Mouse (Mus musculus): ENCODE data around the gene Zcchc24.

The Zcchc24 gene

DNA sequence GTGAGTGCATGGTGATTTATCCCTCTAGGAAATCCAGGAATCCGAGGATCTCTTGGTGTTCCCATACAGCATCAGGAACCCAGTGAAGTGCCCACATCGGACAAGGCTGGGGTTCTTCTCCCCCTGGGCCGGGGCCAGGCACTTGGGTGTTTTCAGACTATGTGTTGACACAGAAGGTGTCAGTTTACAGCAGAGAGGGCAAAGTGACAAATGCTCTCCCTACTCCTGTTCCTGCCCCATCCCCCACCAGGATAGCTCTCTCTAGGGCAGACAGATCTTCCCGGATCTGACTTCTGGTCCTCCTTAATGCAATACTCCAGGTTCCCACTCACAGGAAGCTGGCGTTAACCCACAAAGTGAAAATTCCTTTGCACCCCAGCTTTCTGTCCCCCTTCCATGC, 5.3 kb upstream of the Zcchc24 start:
- DNase-seq, result no peak

DNA sequence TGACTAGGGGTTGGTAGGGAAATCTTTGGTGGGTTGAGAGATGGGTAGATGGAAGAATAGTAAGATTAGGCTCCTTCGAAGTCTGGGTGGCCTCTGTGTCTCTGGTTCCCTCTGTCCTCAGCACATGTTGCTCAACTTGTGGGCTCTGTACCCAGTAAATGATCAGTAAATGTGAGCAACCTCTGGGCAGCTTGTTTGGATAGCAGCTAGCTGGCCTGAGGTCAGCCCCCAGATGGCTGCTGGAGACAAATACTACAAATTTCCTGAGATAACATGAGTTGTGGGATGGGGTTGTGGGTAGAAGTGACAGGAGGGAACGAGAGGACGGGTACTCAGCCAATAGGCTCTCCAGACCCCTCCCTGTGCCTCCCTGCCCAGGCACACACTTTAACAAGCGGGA, 4.2 kb upstream of the Zcchc24 start:
- DNase-seq, result no peak

DNA sequence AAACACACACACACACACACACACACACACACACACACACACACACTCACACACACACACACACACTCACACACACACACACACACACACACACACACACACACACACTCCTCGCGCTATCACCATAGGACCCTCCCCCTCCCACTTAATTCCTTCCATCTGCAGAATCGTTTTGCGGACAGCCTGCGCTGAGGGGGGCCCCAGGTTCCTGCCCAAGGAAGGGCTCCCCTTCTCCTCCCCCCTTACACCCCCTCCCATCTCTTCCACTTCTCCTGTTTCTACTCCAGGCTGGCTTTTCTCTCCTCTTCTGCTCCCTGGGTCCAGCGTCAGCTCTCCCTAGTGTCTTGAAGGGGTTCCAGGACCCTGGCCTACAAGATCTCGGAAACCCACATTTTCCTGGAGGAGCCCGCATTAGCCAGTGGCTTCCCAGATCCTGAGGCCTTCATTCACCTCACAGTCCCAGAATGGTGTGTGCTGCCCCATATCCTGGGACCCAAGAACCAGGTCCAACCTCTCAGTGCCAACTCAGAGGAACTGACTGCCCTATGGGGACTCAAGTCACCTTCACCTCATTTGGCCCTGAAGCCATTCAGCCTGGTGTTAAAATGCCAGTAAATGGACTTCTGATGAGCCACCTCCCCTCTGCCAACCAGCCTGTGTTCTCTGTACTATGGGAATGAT, 927 bp upstream of the Zcchc24 start:
- DNase-seq, result no peak

DNA sequence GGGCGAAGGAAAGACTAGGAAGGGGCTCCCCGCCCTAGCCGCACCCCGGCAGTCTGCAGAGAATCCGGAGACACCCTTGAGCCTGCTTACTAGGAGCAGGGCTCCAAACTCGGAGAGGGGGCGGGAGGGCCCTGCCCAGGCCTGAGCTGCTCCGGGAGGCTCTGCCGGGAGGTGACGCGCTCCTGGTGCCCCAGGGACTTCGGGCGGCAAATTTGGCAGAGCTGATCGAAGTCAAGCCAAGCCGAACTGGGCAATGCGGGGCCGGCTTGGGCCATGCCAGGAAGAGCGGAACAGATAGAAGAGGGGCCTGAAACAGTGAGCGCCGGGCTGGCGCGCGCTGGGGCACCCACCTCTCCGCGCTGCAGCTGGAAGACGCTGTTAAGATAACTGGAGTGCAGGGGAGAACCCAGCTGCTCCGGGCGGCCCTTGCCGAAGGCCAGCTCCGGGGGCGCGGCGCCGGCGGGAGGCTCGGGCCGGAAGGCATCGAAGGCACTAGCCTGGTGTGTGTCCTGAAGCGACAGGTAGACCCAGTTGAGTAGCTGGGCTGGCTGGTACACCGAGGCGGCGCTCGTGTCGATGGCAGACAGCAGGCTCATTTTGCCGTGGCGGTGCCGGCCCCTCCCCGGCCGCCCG, 462 bp downstream of the Zcchc24 start:
- peak; percentile 45 for DNase-seq

DNA sequence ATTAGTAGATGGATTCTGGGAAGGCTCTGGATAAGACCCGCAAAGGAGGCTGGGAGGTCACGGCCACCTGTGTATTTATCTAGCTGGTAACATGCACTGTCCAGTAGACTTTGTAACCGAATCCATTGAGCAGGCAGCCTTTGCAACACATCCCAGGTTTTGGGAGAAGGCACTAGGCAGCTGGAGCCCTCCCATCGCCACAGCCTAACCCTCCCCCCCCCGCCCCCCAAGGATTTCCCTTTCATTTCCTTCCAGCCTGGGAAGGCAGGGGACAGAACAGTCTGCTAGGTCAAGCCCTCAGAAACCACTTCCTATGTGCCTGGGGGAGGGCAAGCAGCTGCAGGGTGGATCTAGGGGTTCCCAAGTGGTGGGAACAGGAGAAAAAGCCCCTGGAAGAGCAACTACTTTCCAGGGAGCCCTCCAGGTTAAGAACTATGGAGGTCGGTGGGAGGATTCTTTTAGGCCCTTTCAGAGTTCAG, 1.1 kb downstream of the Zcchc24 start:
- peak; percentile 57 for DNase-seq

DNA sequence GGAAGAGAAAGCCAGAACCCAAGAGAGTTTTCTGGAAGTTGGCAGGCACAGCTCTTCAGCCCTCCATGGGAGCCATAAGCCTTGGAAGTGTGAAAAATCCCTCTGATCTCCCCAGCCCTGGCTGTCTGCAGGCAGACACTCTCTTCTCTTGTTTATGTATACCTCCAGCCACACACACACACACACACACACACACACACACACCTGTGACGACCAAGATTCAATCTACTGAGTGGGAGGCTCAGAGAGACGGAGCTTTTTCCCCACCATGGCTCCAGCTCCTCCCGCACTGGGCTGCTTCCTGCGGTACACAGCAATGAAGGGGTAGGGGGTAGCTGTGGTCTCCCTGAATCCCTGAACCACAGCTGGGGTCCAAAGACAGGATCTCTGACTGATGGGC, 2.4 kb downstream of the Zcchc24 start:
- no peak for DNase-seq

DNA sequence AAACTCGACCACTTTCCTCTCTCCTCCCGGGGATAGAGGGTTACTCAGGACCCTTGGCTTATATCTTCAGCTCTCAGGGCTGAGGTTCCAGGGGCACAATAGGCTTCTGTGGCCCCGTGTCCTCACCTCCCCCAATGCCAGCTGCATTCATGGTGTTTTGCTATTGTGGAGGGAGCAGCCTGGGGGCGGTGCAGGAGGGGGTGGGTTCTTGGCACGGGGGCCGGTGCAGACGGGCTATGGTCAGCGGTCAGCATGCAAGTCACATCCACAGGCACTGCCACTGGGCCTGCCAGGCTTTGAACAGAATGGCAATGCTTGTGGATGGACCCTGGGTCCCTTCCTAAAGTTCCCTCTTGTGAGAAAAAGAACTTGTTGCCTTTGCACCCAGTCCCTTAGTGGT, 2.9 kb downstream of the Zcchc24 start:
- no peak for DNase-seq

DNA sequence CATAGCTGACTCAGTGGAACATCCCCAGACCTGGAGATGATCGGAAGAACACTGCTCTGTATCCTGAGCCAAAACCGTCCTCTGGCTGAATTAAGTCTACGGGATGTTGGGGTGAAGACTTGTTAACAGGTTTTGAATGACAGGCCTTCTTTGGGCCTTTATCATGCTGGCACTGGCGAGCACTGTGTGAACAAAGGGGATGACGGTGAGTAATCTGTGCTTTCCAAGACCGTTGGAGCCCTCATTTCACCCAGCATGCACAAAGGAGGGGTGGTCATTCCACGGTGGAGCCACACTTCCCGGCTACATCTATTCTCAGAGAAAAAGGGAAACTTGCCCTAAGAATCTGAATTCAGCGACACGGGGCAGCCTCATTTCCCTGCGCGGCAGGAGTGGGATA, 3.7 kb downstream of the Zcchc24 start:
- DNase-seq, result no peak

DNA sequence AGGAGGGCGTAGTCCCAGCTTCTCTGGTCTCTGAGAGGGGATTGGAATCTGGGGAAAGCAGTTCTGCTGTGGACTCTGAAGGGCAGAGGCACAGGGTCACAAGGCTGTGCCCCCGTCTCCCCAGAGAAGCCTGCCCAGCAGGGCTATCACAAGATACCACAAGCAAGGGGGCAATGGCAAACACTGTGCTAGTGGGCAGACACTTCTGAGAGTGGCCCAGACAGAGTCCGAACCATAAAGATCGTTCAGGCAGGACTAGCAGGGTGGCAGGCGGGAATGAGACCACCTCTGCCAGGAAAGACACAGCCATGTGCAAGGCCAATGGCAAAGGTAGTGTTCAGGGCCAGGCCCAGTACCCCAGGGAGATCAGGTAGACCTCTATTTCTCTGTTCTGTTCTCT, 7.7 kb downstream of the Zcchc24 start:
- DNase-seq, result no peak

DNA sequence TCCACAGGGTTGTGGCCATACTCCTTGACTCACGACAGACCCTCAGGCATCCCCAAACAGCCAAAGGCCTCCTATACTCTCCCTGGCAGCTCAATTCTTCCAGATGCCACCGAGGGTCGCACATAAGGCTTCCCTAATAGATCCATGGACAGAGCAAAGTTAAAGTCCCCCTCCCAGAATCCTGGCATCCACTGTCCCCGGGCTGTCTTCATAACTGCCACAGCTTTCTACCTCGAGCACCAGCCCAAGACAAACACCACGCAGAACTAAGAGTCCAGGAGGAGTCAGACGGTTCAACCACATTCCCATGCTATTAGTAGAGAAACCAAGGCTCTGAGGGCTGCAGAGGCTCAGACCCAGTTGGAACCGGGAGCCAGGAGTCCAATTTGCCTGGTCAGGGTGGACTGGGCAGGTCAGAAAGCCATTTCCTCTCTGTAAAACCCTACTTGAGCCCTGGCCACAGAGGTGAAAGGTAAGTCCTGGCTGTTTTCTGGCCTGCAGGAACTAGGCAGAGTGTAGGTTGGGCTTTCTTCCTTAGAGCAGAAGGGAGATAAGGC, 8.8 kb downstream of the Zcchc24 start:
- DNase-seq, result no peak

DNA sequence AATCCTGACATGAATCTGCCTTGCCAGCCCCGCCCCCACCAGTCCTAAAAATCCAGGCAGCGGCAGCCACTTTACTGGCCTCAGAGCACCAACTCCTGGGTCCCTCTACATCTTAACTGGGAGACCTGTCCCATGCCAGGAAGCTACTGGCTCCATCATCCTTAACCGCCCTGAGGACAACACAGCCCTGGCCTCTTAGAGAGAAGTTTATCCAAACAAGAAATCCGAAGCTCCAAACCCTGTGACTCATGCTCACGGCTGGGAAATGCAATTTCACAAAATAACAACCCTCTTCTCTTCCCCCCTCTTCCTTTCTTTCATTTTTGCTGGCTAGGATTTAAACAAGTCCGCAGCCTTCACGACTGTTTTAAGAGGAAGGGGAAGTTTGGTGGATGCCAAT, 9.3 kb downstream of the Zcchc24 start:
- no peak for DNase-seq

DNA sequence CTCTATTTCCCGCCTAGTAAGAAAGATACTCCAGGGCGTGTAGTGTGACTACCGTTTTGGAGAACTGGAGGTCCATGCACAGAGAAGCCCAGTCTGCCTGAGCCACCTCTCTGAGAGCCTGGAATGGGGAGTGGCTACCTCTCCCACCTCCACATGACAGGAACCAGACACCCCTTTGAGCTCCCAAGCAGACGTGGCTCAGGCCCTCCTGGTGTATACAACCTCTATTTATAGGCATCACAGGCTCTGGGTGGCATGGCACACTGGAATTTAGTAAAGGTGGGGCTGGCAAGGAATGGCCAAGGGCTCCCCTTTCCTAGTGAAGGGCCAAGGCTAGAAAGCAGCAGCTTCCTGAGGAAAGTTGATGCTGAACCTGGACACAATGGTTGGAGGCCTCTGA, 10.9 kb downstream of the Zcchc24 start:
- no peak for DNase-seq

DNA sequence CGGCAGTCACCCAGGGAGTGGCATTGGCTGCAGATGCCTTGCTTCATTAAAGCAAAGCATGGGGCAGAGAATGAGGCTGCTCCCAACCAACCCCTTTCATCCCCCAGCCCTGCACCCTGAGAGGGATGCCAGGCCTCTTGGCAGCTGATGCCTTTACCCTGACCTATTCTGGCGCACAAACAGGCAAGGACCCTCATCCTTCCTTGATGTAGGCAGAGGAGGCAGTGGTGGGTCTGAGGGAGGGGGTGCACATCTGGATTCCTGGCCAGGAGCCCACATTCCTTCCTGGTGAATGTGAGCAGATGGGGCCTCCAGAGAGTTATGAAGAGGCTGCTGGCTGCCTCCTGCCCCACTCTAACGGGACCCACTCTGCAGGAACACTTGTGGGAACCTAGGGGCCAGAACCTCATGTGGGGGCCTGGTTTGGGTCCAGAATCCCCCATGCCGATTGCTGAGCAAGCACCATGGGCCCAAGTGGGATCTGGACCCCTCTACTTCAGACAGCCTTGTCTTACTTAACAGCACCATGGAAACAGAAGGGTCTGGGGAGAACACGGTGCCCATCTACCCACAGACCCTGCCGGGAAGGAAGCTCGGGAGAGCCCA, 12.4 kb downstream of the Zcchc24 start:
- DNase-seq, result no peak

DNA sequence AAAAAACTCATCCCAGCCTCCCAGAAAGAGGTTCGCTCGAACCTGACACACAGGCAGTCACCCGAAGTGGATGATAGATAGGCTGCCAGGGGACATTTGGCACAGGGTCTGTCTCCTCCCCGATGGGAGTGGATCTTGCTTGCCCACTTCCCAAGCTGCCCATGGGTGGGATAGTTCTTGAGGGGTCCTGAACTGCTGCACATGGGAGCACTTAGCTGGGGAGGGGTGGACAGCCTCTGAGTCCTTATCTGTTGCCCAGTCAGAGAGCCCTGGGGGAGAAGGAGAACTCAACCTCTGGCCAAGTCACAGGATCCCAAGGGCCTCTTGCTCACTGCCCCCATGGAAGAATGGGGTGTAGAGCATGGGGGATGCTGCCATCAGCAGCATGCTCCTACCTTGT, 13.3 kb downstream of the Zcchc24 start:
- DNase-seq, result no peak

DNA sequence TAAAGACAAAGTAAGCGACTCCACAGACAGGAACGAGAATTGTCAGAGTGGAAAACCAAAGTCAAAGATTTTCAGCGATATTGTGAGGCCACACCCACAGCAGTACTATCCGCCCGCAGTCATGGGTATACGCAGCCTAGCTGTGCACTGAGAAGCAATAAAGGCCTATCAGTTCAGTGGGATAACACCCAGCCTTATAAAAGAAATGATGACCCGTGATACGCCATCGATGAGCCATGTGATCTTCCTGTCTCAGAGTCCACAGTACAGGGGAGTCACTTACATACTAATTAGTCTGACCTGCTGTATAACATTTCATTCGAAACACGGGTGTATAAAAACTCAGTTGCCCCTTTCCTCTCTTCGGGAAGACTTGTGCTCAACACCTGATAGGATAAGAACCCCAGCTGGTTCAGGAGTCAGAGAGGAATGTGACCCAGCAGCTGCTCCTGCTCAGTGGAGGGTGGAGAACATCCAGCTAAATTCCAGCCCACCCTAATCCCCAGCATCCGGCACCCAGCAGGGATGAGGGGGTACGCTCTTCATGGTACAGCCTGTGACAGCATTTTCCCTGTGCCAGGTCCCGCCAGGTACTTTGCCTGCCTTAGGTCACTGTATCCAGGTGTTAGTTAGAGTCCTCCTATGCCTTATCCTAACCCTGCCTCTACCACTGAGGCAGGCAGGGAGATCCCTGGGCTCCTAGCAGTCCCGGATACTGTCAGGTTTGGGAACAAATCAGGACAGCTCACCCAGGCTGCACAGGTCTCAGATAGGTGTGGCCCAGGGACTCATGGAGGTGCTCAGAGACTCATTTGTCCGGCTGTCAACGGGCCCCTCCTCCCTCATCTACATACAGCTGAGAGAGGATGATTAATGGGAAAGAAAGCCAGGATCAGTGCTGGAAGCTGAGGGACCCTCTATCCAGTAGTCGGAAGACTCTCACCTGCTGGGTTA, 14.0 kb downstream of the Zcchc24 start:
- no peak for DNase-seq

DNA sequence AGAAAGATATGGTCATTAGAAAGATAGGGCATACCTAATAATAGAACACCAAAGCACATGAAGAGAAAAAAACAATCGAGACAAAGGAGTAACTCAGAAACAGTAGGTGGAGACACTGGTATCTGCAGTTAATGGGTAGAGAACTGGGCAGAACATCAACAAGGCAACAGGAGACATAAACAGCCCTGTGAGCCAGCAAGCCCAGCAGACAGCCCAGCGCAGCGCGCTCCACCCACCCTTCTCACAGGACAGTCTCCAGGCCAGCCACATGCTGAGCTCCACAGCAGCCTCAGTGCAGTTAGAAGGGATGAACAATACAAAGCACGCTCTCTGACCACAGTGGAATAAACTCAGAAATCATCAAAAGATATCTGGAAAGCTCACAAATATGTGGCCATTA, 15.8 kb downstream of the Zcchc24 start:
- DNase-seq, result peak; percentile 88

DNA sequence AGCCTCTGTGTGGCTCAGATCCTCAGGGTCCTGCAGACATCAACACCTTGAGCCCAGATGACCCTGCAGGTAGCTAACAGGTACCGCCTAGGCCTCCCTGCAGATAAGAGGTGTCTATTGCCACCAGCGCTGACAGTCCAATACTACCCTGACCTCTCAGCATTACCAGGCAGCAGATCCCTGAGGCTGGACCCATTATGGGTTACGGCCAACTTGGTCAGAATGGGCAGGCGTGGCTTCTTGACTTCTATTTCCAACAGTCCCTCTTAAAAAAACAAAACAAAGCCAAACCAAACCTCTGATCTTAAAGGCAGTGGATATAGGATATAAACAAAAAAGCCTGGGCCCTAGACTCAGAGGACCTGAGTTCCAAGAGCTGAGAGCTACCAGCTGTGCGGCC, 17.8 kb downstream of the Zcchc24 start:
- no peak for DNase-seq

DNA sequence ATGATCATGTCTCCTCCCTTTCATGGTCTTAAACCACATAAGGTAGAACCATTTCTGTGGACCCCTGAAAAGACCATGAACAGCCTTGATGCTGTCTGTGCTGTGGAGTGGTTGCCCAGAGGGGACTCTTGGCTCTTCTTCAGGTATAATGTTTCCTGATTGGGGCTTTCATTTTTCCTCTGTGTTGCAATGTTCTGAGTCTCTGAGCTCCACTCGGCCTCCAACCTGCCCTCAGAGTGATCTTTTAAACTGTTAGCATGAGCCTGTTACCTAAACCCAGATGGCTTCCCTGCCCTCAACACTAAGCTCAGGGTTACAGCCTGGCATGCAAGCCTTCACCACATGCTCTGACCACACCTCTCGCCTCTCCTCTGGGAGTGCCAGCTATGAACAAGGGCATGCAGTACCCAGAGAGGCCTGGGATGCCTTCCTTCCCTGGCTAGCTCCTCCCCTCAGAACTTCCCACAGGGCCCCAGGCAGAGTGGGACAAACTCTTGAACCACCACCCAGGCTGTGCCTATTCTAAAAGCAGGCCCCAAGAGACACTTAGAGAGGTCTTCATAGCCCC, 18.3 kb downstream of the Zcchc24 start:
- DNase-seq, result no peak

DNA sequence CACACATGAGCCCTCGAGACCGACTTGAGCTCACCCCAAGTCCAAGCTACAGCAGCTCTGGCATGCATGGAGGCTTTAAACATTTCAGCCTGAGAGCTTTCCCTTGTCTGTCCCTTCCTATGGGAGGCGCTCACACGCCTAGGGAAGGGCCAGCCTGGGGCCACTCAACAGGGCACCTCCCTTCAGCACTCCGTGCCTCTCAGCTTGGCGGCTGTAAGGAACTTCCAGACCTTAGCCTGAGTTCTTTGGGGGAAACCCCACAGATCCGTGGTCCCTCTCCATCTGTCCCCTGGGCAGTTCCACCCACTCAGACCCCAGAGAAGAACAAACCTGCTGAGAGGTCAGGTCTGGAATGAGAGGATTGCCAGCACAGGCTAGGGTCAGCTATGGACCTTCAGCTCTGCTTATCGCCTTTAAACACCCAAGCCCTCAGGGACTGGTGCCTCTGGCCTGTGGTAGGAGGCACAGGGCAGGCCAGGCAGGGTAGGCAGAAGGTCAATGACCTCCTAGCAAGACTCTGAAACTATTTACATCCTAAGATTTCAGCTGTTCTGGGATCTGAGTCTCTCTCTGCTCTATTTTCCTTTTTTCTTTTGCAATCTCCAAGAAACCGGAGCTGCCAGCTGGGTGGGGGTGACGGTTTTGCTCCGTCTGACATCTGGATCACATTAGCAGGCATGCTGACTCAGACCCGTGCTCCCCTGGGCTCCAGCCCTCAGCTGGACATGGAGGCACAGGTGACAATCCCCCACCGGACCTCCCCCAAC, 19.5 kb downstream of the Zcchc24 start:
- DNase-seq, result peak; percentile 67

DNA sequence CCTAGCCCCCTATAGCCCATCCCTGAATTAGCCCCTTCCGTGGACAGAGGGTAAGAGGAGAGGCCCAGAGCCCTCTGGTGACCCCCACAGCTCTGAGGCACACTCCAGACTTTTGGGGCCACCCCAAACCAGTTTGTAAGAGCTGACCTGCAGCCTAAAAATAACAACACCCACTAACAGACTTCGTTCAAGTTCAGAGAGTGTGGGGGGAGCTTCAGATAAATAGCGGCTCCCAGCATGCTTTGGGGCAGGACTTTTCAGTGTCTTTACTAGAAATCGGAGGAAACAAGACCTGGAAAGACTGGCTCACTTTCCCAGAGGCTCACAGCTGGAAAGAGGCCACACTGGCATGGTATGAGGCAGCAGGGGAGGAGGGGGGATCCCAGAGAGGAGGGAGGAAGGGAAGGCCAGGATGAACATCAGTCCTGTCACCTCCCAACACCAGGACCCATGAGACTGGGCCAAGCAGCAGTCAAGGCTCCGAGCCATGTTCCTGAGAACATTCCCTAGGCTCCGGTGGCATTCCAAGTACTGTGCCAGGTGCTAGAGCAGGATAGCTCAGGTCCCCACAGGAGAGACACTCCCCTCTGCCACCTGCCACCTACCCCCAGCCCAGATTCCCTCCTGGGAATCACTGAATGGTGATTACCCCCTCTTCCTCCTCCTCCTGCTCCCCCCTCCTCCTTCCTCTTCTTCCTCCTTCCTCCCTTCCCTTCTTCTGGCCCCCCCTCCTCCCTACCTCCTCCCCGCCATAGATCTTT, 20.7 kb downstream of the Zcchc24 start:
- DNase-seq, result no peak

All from lung, postnatal 36 days (tissue).